Comparison of ENCODE assay signal across 8 mouse cellular contexts in genomic region chr17:5493161-5493771, GRCm38 (mm10). TPM values are rescaled to one million over a fixed set of nuclear protein-coding genes. Genes with fewer than 3 reads are reported as not detected.
DNase-seq lines count a peak whose midpoint lies in the region; ATAC-seq lines count a peak whose summit lies in the region.

No protein-coding gene starts in this region.

- H3K9me3 ChIP-seq in megakaryocyte, embryonic 14.5 days = peaks cover 13% of the 10 kb centered on the region
- H3K9me3 ChIP-seq in intestine, embryonic 16.5 days (ENCODE audit: control insufficient read depth, low read length) = no peaks in the 10 kb centered on the region
- no peaks in the 10 kb centered on the region for H3K9me3 ChIP-seq in liver, embryonic 13.5 days (replicated peaks)
- no peaks in the 10 kb centered on the region for H3K9me3 ChIP-seq in neural tube, embryonic 14.5 days (ENCODE audit: control insufficient read depth, low read length)

- H3K27ac ChIP-seq in intestine, embryonic 16.5 days (ENCODE audit: low read length) = no peak overlapping the region
- H3K27ac ChIP-seq in liver, embryonic 13.5 days = peak overlapping the region; percentile 98
- peak overlapping the region; percentile 94 for H3K27ac ChIP-seq in neural tube, embryonic 14.5 days (ENCODE audit: low read depth, low read length)

- peak; percentile 49 for DNase-seq in cerebellum, adult 8-10 months
- DNase-seq in gastrocnemius, postnatal 10 days = peak; percentile 41
- DNase-seq in liver, embryonic 13.5 days = no peak
- no peak for DNase-seq in frontal cortex, adult 2 months (ENCODE audit: extremely low spot score in 1 of 2, low spot score in 1 of 2)

- no peak for ATAC-seq in megakaryocyte, adult 5-6 weeks (ENCODE audit: poor library complexity, severe bottlenecking)
- ATAC-seq in intestine, embryonic 16.5 days = 0 out of 2 replicates have a peak, but pooled peaks have one; percentile 0
- ATAC-seq in liver, embryonic 13.5 days (ENCODE audit: low read depth) = no peak
- ATAC-seq in neural tube, embryonic 14.5 days (ENCODE audit: low read depth) = peak; percentile 1; the same call in 1 of the 2 replicates

- H3K4me3 ChIP-seq in megakaryocyte, embryonic 14.5 days (replicated peaks) = peak overlapping the region; percentile 92
- H3K4me3 ChIP-seq in intestine, embryonic 16.5 days (ENCODE audit: low read length) = peak overlapping the region; percentile 65
- peak overlapping the region; percentile 98 for H3K4me3 ChIP-seq in liver, embryonic 13.5 days (replicated peaks)
- peak overlapping the region; percentile 67 for H3K4me3 ChIP-seq in neural tube, embryonic 14.5 days (ENCODE audit: low read depth, low read length)

- H3K36me3 ChIP-seq in megakaryocyte, embryonic 14.5 days (replicated peaks; ENCODE audit: low read length) = peaks cover 2% of the 10 kb centered on the region
- no peaks in the 10 kb centered on the region for H3K36me3 ChIP-seq in intestine, embryonic 16.5 days (ENCODE audit: control insufficient read depth, insufficient read depth, low read length)
- peaks cover 30% of the 10 kb centered on the region for H3K36me3 ChIP-seq in liver, embryonic 13.5 days
- no peaks in the 10 kb centered on the region for H3K36me3 ChIP-seq in neural tube, embryonic 14.5 days (ENCODE audit: control insufficient read depth, insufficient read depth, low read length)

- peak overlapping the region; percentile 77 for H3K9ac ChIP-seq in intestine, embryonic 16.5 days (ENCODE audit: low read depth, low read length)
- peak overlapping the region; percentile 99 for H3K9ac ChIP-seq in liver, embryonic 13.5 days
- peak overlapping the region; percentile 75 for H3K9ac ChIP-seq in neural tube, embryonic 14.5 days (replicated peaks; ENCODE audit: low read depth, low read length)

- H3K27me3 ChIP-seq in megakaryocyte, embryonic 14.5 days (replicated peaks) = peaks cover 38% of the 10 kb centered on the region
- peaks cover 2% of the 10 kb centered on the region; the same call in 1 of the 2 replicates for H3K27me3 ChIP-seq in intestine, embryonic 16.5 days (replicated peaks; ENCODE audit: control insufficient read depth, insufficient read depth, low read length)
- H3K27me3 ChIP-seq in liver, embryonic 13.5 days = no peaks in the 10 kb centered on the region
- no peaks in the 10 kb centered on the region for H3K27me3 ChIP-seq in neural tube, embryonic 14.5 days (ENCODE audit: control insufficient read depth, insufficient read depth, low read length)

- peaks cover 34% of the 10 kb centered on the region for H3K4me1 ChIP-seq in megakaryocyte, embryonic 14.5 days
- H3K4me1 ChIP-seq in intestine, embryonic 16.5 days (ENCODE audit: control insufficient read depth, insufficient read depth, low read length) = 0 out of 2 replicates have a peak, but pooled peaks cover 7% of the 10 kb centered on the region
- peaks cover 63% of the 10 kb centered on the region for H3K4me1 ChIP-seq in liver, embryonic 13.5 days (replicated peaks)
- H3K4me1 ChIP-seq in neural tube, embryonic 14.5 days (ENCODE audit: control insufficient read depth, insufficient read depth, low read length) = peaks cover 25% of the 10 kb centered on the region; the same call in 1 of the 2 replicates

- H3K4me2 ChIP-seq in intestine, embryonic 16.5 days (ENCODE audit: low read depth, low read length) = peak overlapping the region; percentile 99
- peak overlapping the region; percentile 98 for H3K4me2 ChIP-seq in liver, embryonic 13.5 days
- peak overlapping the region; percentile 97 for H3K4me2 ChIP-seq in neural tube, embryonic 14.5 days (ENCODE audit: low read depth, low read length)

- WGBS in intestine, embryonic 16.5 days = 2% methylated on average over 51 of the region's 53 CpGs
- 2% methylated on average over 53 of the region's 53 CpGs for WGBS in liver, embryonic 13.5 days (ENCODE audit: insufficient replicate concordance)
- 3% methylated on average over 52 of the region's 53 CpGs for WGBS in neural tube, embryonic 14.5 days

RNA-seq across cellular contexts. Expression of gene Zdhhc14, which starts 0.9 kb away (rescaled TPM):
- 8.5 and 12.5 TPM in 2 replicates for polyA plus RNA-seq in megakaryocyte, embryonic 14.5 days (2012; ENCODE audit: insufficient read depth, low replicate concordance)
- 0.87 and 1.6 TPM in 2 replicates for total RNA-seq in megakaryocyte, adult 5-6 weeks (2015)
- 0.94 and 1.4 TPM in 2 replicates for total RNA-seq in megakaryocyte, adult 5-6 weeks (2017)
- 1 to 10 TPM; 2.8 to 4.0 TPM for total RNA-seq in gastrocnemius, postnatal 10 days (2021)
- 0.48 and 0.83 TPM in 2 replicates for polyA plus RNA-seq in intestine, embryonic 16.5 days (2015; fragmentation: Nextera tagmentation; extraction: Ambion mirVana)
- 4.7 and 6.0 TPM in 2 replicates for polyA plus RNA-seq in liver, embryonic 13.5 days (2015; fragmentation: Nextera tagmentation; extraction: Ambion mirVana)
- 12.1 and 12.8 TPM in 2 replicates for polyA plus RNA-seq in neural tube, embryonic 14.5 days (2014; fragmentation: Nextera tagmentation; extraction: Ambion mirVana)
- polyA plus RNA-seq in frontal cortex, adult 2 months (2012; rRNA removed) = 13.1 and 19.0 TPM in 2 replicates

RNA-seq across cellular contexts. Expression of gene Tmem242, which starts 53.2 kb away (rescaled TPM):
- 14.4 and 50.8 TPM in 2 replicates for polyA plus RNA-seq in megakaryocyte, embryonic 14.5 days (2012; ENCODE audit: insufficient read depth, low replicate concordance)
- 39.9 and 40.9 TPM in 2 replicates for total RNA-seq in megakaryocyte, adult 5-6 weeks (2015)
- total RNA-seq in megakaryocyte, adult 5-6 weeks (2017) = 27.0 and 30.4 TPM in 2 replicates
- total RNA-seq in gastrocnemius, postnatal 10 days (2021) = 100 to 1,000 TPM; 117 to 134 TPM
- polyA plus RNA-seq in intestine, embryonic 16.5 days (2015; fragmentation: Nextera tagmentation; extraction: Ambion mirVana) = 121 and 132 TPM in 2 replicates
- 54.1 and 55.9 TPM in 2 replicates for polyA plus RNA-seq in liver, embryonic 13.5 days (2015; fragmentation: Nextera tagmentation; extraction: Ambion mirVana)
- polyA plus RNA-seq in neural tube, embryonic 14.5 days (2014; fragmentation: Nextera tagmentation; extraction: Ambion mirVana) = 98.4 and 114 TPM in 2 replicates
- polyA plus RNA-seq in frontal cortex, adult 2 months (2012; rRNA removed) = 40.9 and 41.2 TPM in 2 replicates

Comparison
In these comparisons a context has a peak if more than half of its experiments do, and no peak if none do; other contexts are left out.
1. ATAC-seq: peak in intestine, embryonic 16.5 days (single experiment) and neural tube, embryonic 14.5 days (single experiment); none in megakaryocyte, adult 5-6 weeks (single experiment) and liver, embryonic 13.5 days (single experiment).
2. DNase-seq: peak in cerebellum, adult 8-10 months (single experiment) and gastrocnemius, postnatal 10 days (single experiment); none in liver, embryonic 13.5 days (single experiment) and frontal cortex, adult 2 months (0 of 2).
3. Peak in every context shown above with its lines, with median percentiles within 50 percentile points of each other: H3K4me3 ChIP-seq, H3K4me2 ChIP-seq and H3K9ac ChIP-seq.